Mouse (Mus musculus) midbrain, postnatal 0 days (tissue): ENCODE data around the gene Olfr1426. TPM values are rescaled to one million over a fixed set of nuclear protein-coding genes. Genes with fewer than 3 reads are reported as not detected.

Experiments
- ATAC-seq: fragments of 200-750 bp; cut with Nextera tagmentation; 2 replicates; pipeline ENCODE4 v1.8.0; 2017; ENCODE audit warnings: moderate number of reproducible peaks, mild to moderate bottlenecking, moderate TSS enrichment, moderate library complexity; ENCODE audit not compliant: low FRiP score
- DNase-seq: peaks from one replicate; pipeline ENCODE4 v3.0.0-alpha.2; 2015; ENCODE audit warnings: low spot score
- H3K27ac ChIP-seq: fragments of 300-500 bp; sonication (generic); 2 replicates; pipeline ENCODE4 v1.5.1; 2014; ENCODE audit warnings: low read depth, mild to moderate bottlenecking, low read length, mixed read lengths
- H3K27me3 ChIP-seq: fragments of 300-500 bp; sonication (generic); 2 replicates; pipeline ENCODE4 v1.6.1; 2014; ENCODE audit warnings: low read length, control low read depth, mixed read lengths; ENCODE audit not compliant: insufficient read depth
- H3K36me3 ChIP-seq: fragments of 300-500 bp; sonication (generic); 2 replicates; pipeline ENCODE4 v1.6.1; 2014; ENCODE audit warnings: low read length, control low read depth, mixed read lengths; ENCODE audit not compliant: insufficient read depth
- H3K4me1 ChIP-seq: fragments of 300-500 bp; sonication (generic); 2 replicates; pipeline ENCODE4 v1.6.1; 2014; ENCODE audit warnings: mild to moderate bottlenecking, control low read depth, antibody characterized with exemption, low read length, mixed read lengths; ENCODE audit not compliant: insufficient read depth
- H3K4me2 ChIP-seq: fragments of 300-500 bp; sonication (generic); 2 replicates; pipeline ENCODE4 v1.6.1; 2014; ENCODE audit warnings: low read depth, mild to moderate bottlenecking, low read length, mixed read lengths; ENCODE audit not compliant: poor library complexity, severe bottlenecking
- H3K4me3 ChIP-seq: fragments of 300-500 bp; sonication (generic); 2 replicates; pipeline ENCODE4 v1.5.1; 2014; ENCODE audit warnings: low read depth, mild to moderate bottlenecking, low read length, moderate library complexity
- H3K9ac ChIP-seq: fragments of 300-500 bp; sonication (generic); replicated peaks from 2 replicates; pipeline ENCODE4 v1.6.1; 2014; ENCODE audit warnings: mild to moderate bottlenecking, low read length, moderate library complexity, mixed read lengths; ENCODE audit not compliant: poor library complexity, severe bottlenecking
- H3K9me3 ChIP-seq: fragments of 300-500 bp; sonication (generic); 2 replicates; pipeline ENCODE4 v1.6.1; 2016; ENCODE audit warnings: low read length, control low read depth
- CTCF ChIP-seq: IDR thresholded peaks from 2 replicates; pipeline ENCODE4 v1.5.1; 2016; ENCODE audit warnings: antibody characterized with exemption, mild to moderate bottlenecking
- WGBS: fragments of 180-500 bp; shearing (Covaris S2); extraction: QIAGEN DNeasy Blood & Tissue Kit; methylation state at CpG from one replicate; pipeline ENCODE4 v1.1.7; 2014; 5-methylcytosine and 5-hydroxymethylcytosine counted together
- polyA plus RNA-seq: library from polyadenylated mRNA; unstranded; fragments of >200 nt; fragmentation: Nextera tagmentation; extraction: Ambion mirVana; gene quantifications from 2 replicates; pipeline ENCODE4 v1.2.1, GENCODE M21; 2015
- total RNA-seq: library from RNA; depleted of rRNA; stranded (reverse); fragments of >200 nt; gene quantifications from 2 replicates; pipeline ENCODE4 v1.2.3, GENCODE M21; 2014; rRNA removed

The Olfr1426 gene
- total RNA-seq (not detected in 2 replicates), polyA plus RNA-seq (not detected in 2 replicates)

- H3K9ac ChIP-seq: no peak within 1 kb of the TSS
- ATAC-seq: no peak
These were observed at the start of gene Olfr1426 for GRCm38 (mm10) chr19:12091913-12092312. Gene Olfr1426, minus strand, starts transcription at chr19:12092013.

GRCm38 (mm10) chr19:12134289-12134688, 42.5 kb upstream of the Olfr1426 start:
- DNase-seq (peak; percentile 58), ATAC-seq (no peak)
- no peaks in the 10 kb centered on the region for H3K36me3 ChIP-seq
- H3K4me2 ChIP-seq: no peak overlapping the region
- no peak overlapping the region for H3K4me3 ChIP-seq
- H3K27me3 ChIP-seq: no peaks in the 10 kb centered on the region
- TF ChIP-seq CTCF: peak; percentile 75
- no peaks in the 10 kb centered on the region for H3K4me1 ChIP-seq
- H3K9ac ChIP-seq: no peak overlapping the region
- no peaks in the 10 kb centered on the region for H3K9me3 ChIP-seq
- H3K27ac ChIP-seq: no peak overlapping the region
- WGBS: 26% methylated on average over 2 of the region's 2 CpGs

More at GRCm38 (mm10) chr19:12091913-12092312, at the start of gene Olfr1426:
- TF ChIP-seq CTCF: no peak
- Histone ChIP-seq H3K4me3 (no peak within 1 kb of the TSS), H3K36me3 (no peaks in the 10 kb centered on the region), H3K4me1 (no peaks in the 10 kb centered on the region), H3K9me3 (no peaks in the 10 kb centered on the region), H3K4me2 (no peak within 1 kb of the TSS), H3K27me3 (no peaks in the 10 kb centered on the region), H3K27ac (no peak within 1 kb of the TSS)
- 87% methylated on average over 1 of the region's 1 CpGs for WGBS
- no peak for DNase-seq

- Histone ChIP-seq H3K4me2 (no peak within 1 kb of the TSS), H3K4me3 (no peak within 1 kb of the TSS), H3K9ac (no peak within 1 kb of the TSS), H3K9me3 (no peaks in the 10 kb centered on the region), H3K36me3 (no peaks in the 10 kb centered on the region), H3K4me1 (no peaks in the 10 kb centered on the region), H3K27ac (no peak within 1 kb of the TSS), H3K27me3 (no peaks in the 10 kb centered on the region)
- 77% methylated on average over 3 of the region's 3 CpGs for WGBS
- DNase-seq (no peak), ATAC-seq (no peak)
- no peak for TF ChIP-seq CTCF
These were observed 31.3 kb upstream of the Olfr1426 start, which contains the start of gene Olfr76 for GRCm38 (mm10) chr19:12123103-12123502. Gene Olfr76, minus strand, starts transcription at chr19:12123203.

- ATAC-seq (no peak), DNase-seq (no peak)
- Histone ChIP-seq H3K4me3 (no peak overlapping the region), H3K9ac (no peak overlapping the region), H3K9me3 (no peaks in the 10 kb centered on the region), H3K27me3 (no peaks in the 10 kb centered on the region), H3K4me2 (no peak overlapping the region), H3K27ac (no peak overlapping the region), H3K36me3 (no peaks in the 10 kb centered on the region), H3K4me1 (no peaks in the 10 kb centered on the region)
- 90% methylated on average over 3 of the region's 3 CpGs for WGBS
- no peak for TF ChIP-seq CTCF
These were observed 24.7 kb upstream of the Olfr1426 start for GRCm38 (mm10) chr19:12116464-12116863.

GRCm38 (mm10) chr19:12115797-12116196, 24.0 kb upstream of the Olfr1426 start, which contains the start of gene Olfr1428:
Gene Olfr1428, minus strand, starts transcription at chr19:12115897.
- DNase-seq: no peak
- H3K4me3 ChIP-seq: no peak within 1 kb of the TSS
- H3K36me3 ChIP-seq: no peaks in the 10 kb centered on the region
- no peak within 1 kb of the TSS for H3K4me2 ChIP-seq
- WGBS: 68% methylated on average over 1 of the region's 1 CpGs
- no peaks in the 10 kb centered on the region for H3K4me1 ChIP-seq
- no peaks in the 10 kb centered on the region for H3K27me3 ChIP-seq
- H3K9ac ChIP-seq: no peak within 1 kb of the TSS
- no peak for ATAC-seq
- H3K27ac ChIP-seq: no peak within 1 kb of the TSS
- TF ChIP-seq CTCF: no peak
- no peaks in the 10 kb centered on the region for H3K9me3 ChIP-seq

GRCm38 (mm10) chr19:12113807-12114206, 22.0 kb upstream of the Olfr1426 start:
- no peak overlapping the region for H3K4me3 ChIP-seq
- H3K4me2 ChIP-seq: no peak overlapping the region
- no peak for TF ChIP-seq CTCF
- H3K9ac ChIP-seq: no peak overlapping the region
- no peak for DNase-seq
- H3K27me3 ChIP-seq: no peaks in the 10 kb centered on the region
- WGBS: 73% methylated on average over 1 of the region's 1 CpGs
- H3K27ac ChIP-seq: no peak overlapping the region
- ATAC-seq: no peak
- no peaks in the 10 kb centered on the region for H3K36me3 ChIP-seq
- H3K4me1 ChIP-seq: no peaks in the 10 kb centered on the region
- H3K9me3 ChIP-seq: no peaks in the 10 kb centered on the region
